Mouse (Mus musculus) heart, embryonic 16.5 days (tissue): ENCODE measurements around the gene Tmem240. TPM values are rescaled to one million over a fixed set of nuclear protein-coding genes. Genes with fewer than 3 reads are reported as not detected.

ENCODE experiments used
- ATAC-seq: fragments of 200-750 bp; cut with Nextera tagmentation; replicated peaks from 2 replicates; pipeline ENCODE4 v1.8.0; 2017; ENCODE audit warnings: moderate number of reproducible peaks; ENCODE audit not compliant: insufficient read depth, low FRiP score; ENCODE audit errors: extremely low read depth
- H3K27ac ChIP-seq: fragments of 300-500 bp; sonication (generic); 2 replicates; pipeline ENCODE4 v1.5.1; 2014; ENCODE audit warnings: mild to moderate bottlenecking, low read length, control low read depth, moderate library complexity
- H3K27me3 ChIP-seq: fragments of 300-500 bp; sonication (generic); 2 replicates; pipeline ENCODE4 v1.6.1; 2014; ENCODE audit warnings: low read length, mixed read lengths; ENCODE audit not compliant: control insufficient read depth, insufficient read depth
- H3K36me3 ChIP-seq: fragments of 300-500 bp; sonication (generic); 2 replicates; pipeline ENCODE4 v1.6.1; 2014; ENCODE audit not compliant: control insufficient read depth, insufficient read depth
- H3K4me1 ChIP-seq: fragments of 300-500 bp; sonication (generic); 2 replicates; pipeline ENCODE4 v1.6.1; 2014; ENCODE audit warnings: low read length, mixed read lengths; ENCODE audit not compliant: control insufficient read depth, insufficient read depth
- H3K4me2 ChIP-seq: fragments of 300-500 bp; sonication (generic); 2 replicates; pipeline ENCODE4 v1.6.1; 2014; ENCODE audit warnings: low read depth, mild to moderate bottlenecking, control low read depth, low read length
- H3K4me3 ChIP-seq: fragments of 300-500 bp; sonication (generic); 2 replicates; pipeline ENCODE4 v1.5.1; 2014; ENCODE audit warnings: mild to moderate bottlenecking, control low read depth, low read length
- H3K9ac ChIP-seq: fragments of 300-500 bp; sonication (generic); 2 replicates; pipeline ENCODE4 v1.6.1; 2014; ENCODE audit warnings: low read length, control low read depth
- H3K9me3 ChIP-seq: fragments of 300-500 bp; sonication (generic); replicated peaks from 2 replicates; pipeline ENCODE4 v1.6.1; 2016; ENCODE audit warnings: low read length; ENCODE audit not compliant: control insufficient read depth
- WGBS: fragments of 180-500 bp; shearing (Covaris S2); extraction: QIAGEN DNeasy Blood & Tissue Kit; methylation state at CpG from one replicate; pipeline ENCODE4 v1.1.7; 2014; 5-methylcytosine and 5-hydroxymethylcytosine counted together
- polyA plus RNA-seq: library from polyadenylated mRNA; unstranded; fragments of >200 nt; fragmentation: Nextera tagmentation; extraction: Ambion mirVana; gene quantifications from 2 replicates; pipeline ENCODE4 v1.2.1, GENCODE M21; 2015

Gene Tmem240
- polyA plus RNA-seq, 1 experiment from 2014 or later: 0.54 TPM

- H3K9me3 ChIP-seq: no peaks in the 10 kb centered on the region
These were observed 12.9 kb upstream of the Tmem240 start for GRCm38 (mm10) chr4:155721668-155722083.

DNA sequence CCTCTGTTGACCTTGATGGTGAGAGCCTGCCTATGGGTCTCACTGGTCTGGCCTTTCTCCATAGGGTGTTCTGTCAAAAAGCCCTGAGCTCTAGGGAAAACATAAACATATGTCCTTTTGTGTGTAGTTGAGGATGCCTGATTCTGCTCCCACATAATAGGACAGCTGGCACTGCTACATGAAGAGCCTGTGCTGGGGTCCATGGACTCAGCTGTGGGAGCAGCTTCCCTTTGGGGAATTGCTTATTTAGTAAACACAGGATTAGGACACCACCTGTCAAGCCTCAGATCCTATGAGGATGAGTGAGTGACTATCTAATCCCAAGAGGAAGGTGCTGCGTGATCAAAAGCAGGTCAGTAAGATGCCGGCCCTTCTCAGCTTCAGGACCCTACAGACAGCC lies 6.6 kb upstream of the Tmem240 start:
- Histone ChIP-seq H3K4me2 (no peak overlapping the region), H3K36me3 (no peaks in the 10 kb centered on the region; the same call in 1 of the 2 replicates), H3K9ac (no peak overlapping the region), H3K4me3 (no peak overlapping the region), H3K27me3 (no peaks in the 10 kb centered on the region), H3K4me1 (no peaks in the 10 kb centered on the region), H3K27ac (no peak overlapping the region), H3K9me3 (no peaks in the 10 kb centered on the region)
- ATAC-seq: no peak
- WGBS: 80% methylated on average over 2 of the region's 2 CpGs

More at GRCm38 (mm10) chr4:155721668-155722083, 12.9 kb upstream of the Tmem240 start:
- no peaks in the 10 kb centered on the region for H3K27me3 ChIP-seq
- no peaks in the 10 kb centered on the region for H3K4me1 ChIP-seq
- no peak for ATAC-seq
- no peak overlapping the region for H3K9ac ChIP-seq
- H3K4me3 ChIP-seq: no peak overlapping the region
- H3K36me3 ChIP-seq: peaks cover 8% of the 10 kb centered on the region
- H3K27ac ChIP-seq: no peak overlapping the region
- WGBS: 63% methylated on average over 4 of the region's 4 CpGs
- no peak overlapping the region for H3K4me2 ChIP-seq

GRCm38 (mm10) chr4:155733267-155733666 lies 1.3 kb upstream of the Tmem240 start:
- WGBS: 88% methylated on average over 10 of the region's 10 CpGs
- no peak for ATAC-seq
- Histone ChIP-seq H3K4me2 (no peak overlapping the region), H3K27me3 (no peaks in the 10 kb centered on the region), H3K9me3 (no peaks in the 10 kb centered on the region), H3K4me1 (peaks cover 11% of the 10 kb centered on the region), H3K4me3 (no peak overlapping the region), H3K9ac (no peak overlapping the region), H3K36me3 (no peaks in the 10 kb centered on the region), H3K27ac (no peak overlapping the region)

DNA sequence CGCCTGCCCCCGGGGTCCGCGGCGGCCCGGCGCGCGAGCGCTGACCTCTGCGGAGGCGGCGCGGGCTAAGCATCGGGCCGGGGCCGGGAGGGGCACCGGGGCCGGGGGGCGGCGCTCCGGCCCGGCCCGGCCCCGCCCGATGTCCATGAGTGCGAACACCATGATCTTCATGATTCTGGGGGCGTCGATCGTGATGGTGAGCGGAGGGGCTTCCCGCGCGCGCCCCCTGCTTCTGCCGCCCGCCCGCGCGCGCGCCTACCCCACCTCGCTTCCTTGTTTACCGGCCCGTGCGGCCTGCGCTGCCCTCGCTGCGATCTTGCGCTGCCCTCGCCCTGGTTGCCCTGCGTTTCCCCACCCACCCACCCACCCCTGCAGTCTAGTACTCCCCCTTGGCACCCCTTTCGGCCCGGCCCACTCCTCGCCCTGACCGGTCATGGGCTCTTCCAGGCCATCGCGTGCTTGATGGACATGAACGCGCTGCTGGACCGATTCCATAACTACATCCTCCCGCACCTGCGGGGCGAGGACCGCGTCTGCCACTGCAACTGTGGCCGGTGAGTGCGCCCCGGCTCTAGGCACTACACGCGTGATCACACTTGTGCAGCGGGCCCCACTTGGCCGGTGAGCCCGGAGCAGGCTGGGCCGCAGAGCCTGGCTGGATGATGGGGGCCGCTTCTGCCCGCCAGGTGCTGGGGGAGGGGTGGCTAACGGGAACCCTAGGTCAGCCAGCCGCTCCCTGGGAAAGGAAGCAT lies 527 bp downstream of the Tmem240 start:
- peak; percentile 68 for ATAC-seq
- Histone ChIP-seq H3K27me3 (no peaks in the 10 kb centered on the region), H3K4me2 (peak overlapping the region; percentile 93), H3K4me1 (peaks cover 11% of the 10 kb centered on the region), H3K36me3 (peaks cover 4% of the 10 kb centered on the region; the same call in 1 of the 2 replicates), H3K27ac (peak overlapping the region; percentile 82), H3K9me3 (no peaks in the 10 kb centered on the region), H3K4me3 (peak overlapping the region; percentile 82), H3K9ac (peak overlapping the region; percentile 87)
- under 1% methylated on average over 54 of the region's 79 CpGs for WGBS

GRCm38 (mm10) chr4:155735788-155736187 lies 1.2 kb downstream of the Tmem240 start:
- Histone ChIP-seq H3K27ac (no peak overlapping the region), H3K4me3 (peak overlapping the region; percentile 82), H3K4me1 (peaks cover 11% of the 10 kb centered on the region), H3K9me3 (no peaks in the 10 kb centered on the region), H3K4me2 (peak overlapping the region; percentile 93), H3K9ac (peak overlapping the region; percentile 87), H3K36me3 (peaks cover 6% of the 10 kb centered on the region; the same call in 1 of the 2 replicates), H3K27me3 (no peaks in the 10 kb centered on the region)
- no peak for ATAC-seq
- WGBS: 73% methylated on average over 5 of the region's 5 CpGs

GRCm38 (mm10) chr4:155736421-155736820 lies 1.8 kb downstream of the Tmem240 start:
- no peak overlapping the region for H3K27ac ChIP-seq
- H3K36me3 ChIP-seq: peaks cover 6% of the 10 kb centered on the region; the same call in 1 of the 2 replicates
- 84% methylated on average over 5 of the region's 5 CpGs for WGBS
- H3K27me3 ChIP-seq: no peaks in the 10 kb centered on the region
- H3K4me3 ChIP-seq: no peak overlapping the region
- no peak overlapping the region for H3K4me2 ChIP-seq
- ATAC-seq: no peak
- no peaks in the 10 kb centered on the region for H3K9me3 ChIP-seq
- H3K4me1 ChIP-seq: peaks cover 11% of the 10 kb centered on the region
- H3K9ac ChIP-seq: no peak overlapping the region

- Histone ChIP-seq H3K9me3 (no peaks in the 10 kb centered on the region), H3K36me3 (peaks cover 9% of the 10 kb centered on the region), H3K9ac (no peak overlapping the region), H3K4me3 (no peak overlapping the region), H3K27me3 (no peaks in the 10 kb centered on the region), H3K4me1 (peaks cover 11% of the 10 kb centered on the region), H3K27ac (no peak overlapping the region), H3K4me2 (no peak overlapping the region)
- 59% methylated on average over 8 of the region's 8 CpGs for WGBS
- no peak for ATAC-seq
These were observed 3.7 kb downstream of the Tmem240 start for GRCm38 (mm10) chr4:155738262-155738661.

GRCm38 (mm10) chr4:155739152-155739551 lies 4.6 kb downstream of the Tmem240 start:
- 81% methylated on average over 6 of the region's 6 CpGs for WGBS

GRCm38 (mm10) chr4:155739741-155740636 lies 5.4 kb downstream of the Tmem240 start:
- Histone ChIP-seq H3K4me3 (no peak overlapping the region), H3K4me1 (peaks cover 9% of the 10 kb centered on the region), H3K9ac (no peak overlapping the region), H3K27ac (no peak overlapping the region), H3K9me3 (no peaks in the 10 kb centered on the region), H3K36me3 (peaks cover 20% of the 10 kb centered on the region), H3K4me2 (no peak overlapping the region), H3K27me3 (no peaks in the 10 kb centered on the region)
- ATAC-seq: peak; percentile 38
- 68% methylated on average over 37 of the region's 37 CpGs for WGBS

More at GRCm38 (mm10) chr4:155739152-155739551, 4.6 kb downstream of the Tmem240 start:
- Histone ChIP-seq H3K9ac (no peak overlapping the region), H3K4me3 (no peak overlapping the region), H3K9me3 (no peaks in the 10 kb centered on the region), H3K36me3 (peaks cover 13% of the 10 kb centered on the region), H3K27ac (no peak overlapping the region), H3K4me1 (peaks cover 9% of the 10 kb centered on the region), H3K27me3 (no peaks in the 10 kb centered on the region), H3K4me2 (no peak overlapping the region)
- ATAC-seq: no peak
